Mouse (Mus musculus): ENCODE measurements around the gene P2rx4. TPM values are rescaled to one million over a fixed set of nuclear protein-coding genes. Genes with fewer than 3 reads are reported as not detected.

The P2rx4 gene
- polyA plus RNA-seq, 1 experiment from 2014 or later: 36.2 TPM

DNA sequence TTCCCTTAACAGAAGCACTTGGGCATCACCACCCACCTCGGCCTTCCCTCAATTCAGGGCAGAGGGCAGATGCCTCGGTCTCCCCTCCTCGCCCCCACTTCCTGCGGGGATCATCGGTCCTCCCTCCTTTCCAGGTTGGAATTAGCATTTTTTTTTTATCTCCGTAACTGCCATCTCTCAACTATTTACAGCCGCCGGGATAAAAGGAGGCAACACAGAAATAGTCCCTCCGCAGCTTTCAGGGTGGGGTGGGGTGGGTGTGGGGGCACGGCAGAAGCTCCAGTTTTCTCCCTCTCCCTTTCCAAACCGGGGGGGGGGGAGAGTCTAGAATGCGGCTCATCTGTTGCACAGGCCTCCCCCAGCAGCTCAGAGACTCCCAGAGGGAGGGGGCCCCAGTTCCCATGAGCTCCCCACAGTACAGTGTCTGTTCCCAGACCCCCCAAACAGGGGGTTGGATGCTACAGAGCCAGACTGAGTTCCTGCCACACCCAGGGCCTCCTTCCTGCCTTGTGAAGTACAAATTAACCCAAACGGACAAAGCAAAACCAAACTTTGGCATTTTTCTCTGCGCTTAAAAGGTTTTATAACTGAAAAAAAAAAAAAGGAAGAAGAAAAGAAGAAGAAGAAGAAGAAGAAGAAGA, 68.4 kb downstream of the P2rx4 start:
- no peak overlapping the region for H3K9ac ChIP-seq (replicated peaks)
- H3K4me2 ChIP-seq (ENCODE audit: low read depth, low read length): peak overlapping the region; percentile 47
- H3K27me3 ChIP-seq (ENCODE audit: insufficient read depth, low read length): no peaks in the 10 kb centered on the region
- peak overlapping the region; percentile 1; the same call in 1 of the 2 replicates for H3K27ac ChIP-seq (ENCODE audit: low read depth)
- H3K4me1 ChIP-seq (ENCODE audit: insufficient read depth): peaks cover 27% of the 10 kb centered on the region
- no peak for DNase-seq
- H3K36me3 ChIP-seq (replicated peaks; ENCODE audit: insufficient read depth, low read length): no peaks in the 10 kb centered on the region
- H3K4me3 ChIP-seq (ENCODE audit: low read depth, low read length): no peak overlapping the region
- 72% methylated on average over 14 of the region's 14 CpGs for WGBS (ENCODE audit: insufficient replicate concordance)
- no peak for ATAC-seq
- no peak for TF ChIP-seq CTCF (IDR thresholded peaks at IDR 0.05; ENCODE audit: low read depth)
- no peak for TF ChIP-seq EP300 (IDR thresholded peaks at IDR 0.05; ENCODE audit: low read depth)
- no peaks in the 10 kb centered on the region for H3K9me3 ChIP-seq (ENCODE audit: low read length)

DNA sequence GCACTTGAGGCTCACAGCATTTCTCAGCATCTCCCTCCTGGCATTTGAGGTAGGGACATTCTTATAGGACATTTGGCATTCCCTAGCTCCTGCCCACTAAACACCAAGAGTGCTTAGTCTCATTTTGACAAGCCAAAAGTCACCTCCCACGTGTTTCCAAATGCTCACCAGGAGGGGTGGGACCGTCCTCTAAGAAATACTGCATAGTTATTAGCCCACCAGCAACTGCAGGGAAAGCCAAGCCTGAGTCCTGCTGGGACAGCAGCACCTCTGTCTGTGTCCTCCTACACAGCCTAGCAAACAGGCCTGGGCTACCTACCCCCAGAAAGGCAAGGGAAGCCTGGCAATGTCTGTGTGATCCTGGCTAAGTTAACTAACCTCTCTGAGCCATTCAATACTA, 70.0 kb downstream of the P2rx4 start:
- Histone ChIP-seq H3K4me3 (ENCODE audit: low read depth, low read length) (no peak overlapping the region), H3K27ac (ENCODE audit: low read depth) (no peak overlapping the region), H3K9me3 (ENCODE audit: low read length) (no peaks in the 10 kb centered on the region), H3K27me3 (ENCODE audit: insufficient read depth, low read length) (no peaks in the 10 kb centered on the region), H3K4me2 (ENCODE audit: low read depth, low read length) (peak overlapping the region; percentile 97; the same call in 1 of the 2 replicates), H3K36me3 (replicated peaks; ENCODE audit: insufficient read depth, low read length) (no peaks in the 10 kb centered on the region), H3K4me1 (ENCODE audit: insufficient read depth) (peaks cover 22% of the 10 kb centered on the region), H3K9ac (replicated peaks) (no peak overlapping the region)
- TF ChIP-seq CTCF (IDR thresholded peaks at IDR 0.05; ENCODE audit: low read depth) (no peak), EP300 (IDR thresholded peaks at IDR 0.05; ENCODE audit: low read depth) (no peak)
- DNase-seq: no peak
- WGBS (ENCODE audit: insufficient replicate concordance): 59% methylated on average over 2 of the region's 2 CpGs
- no peak for ATAC-seq

DNA sequence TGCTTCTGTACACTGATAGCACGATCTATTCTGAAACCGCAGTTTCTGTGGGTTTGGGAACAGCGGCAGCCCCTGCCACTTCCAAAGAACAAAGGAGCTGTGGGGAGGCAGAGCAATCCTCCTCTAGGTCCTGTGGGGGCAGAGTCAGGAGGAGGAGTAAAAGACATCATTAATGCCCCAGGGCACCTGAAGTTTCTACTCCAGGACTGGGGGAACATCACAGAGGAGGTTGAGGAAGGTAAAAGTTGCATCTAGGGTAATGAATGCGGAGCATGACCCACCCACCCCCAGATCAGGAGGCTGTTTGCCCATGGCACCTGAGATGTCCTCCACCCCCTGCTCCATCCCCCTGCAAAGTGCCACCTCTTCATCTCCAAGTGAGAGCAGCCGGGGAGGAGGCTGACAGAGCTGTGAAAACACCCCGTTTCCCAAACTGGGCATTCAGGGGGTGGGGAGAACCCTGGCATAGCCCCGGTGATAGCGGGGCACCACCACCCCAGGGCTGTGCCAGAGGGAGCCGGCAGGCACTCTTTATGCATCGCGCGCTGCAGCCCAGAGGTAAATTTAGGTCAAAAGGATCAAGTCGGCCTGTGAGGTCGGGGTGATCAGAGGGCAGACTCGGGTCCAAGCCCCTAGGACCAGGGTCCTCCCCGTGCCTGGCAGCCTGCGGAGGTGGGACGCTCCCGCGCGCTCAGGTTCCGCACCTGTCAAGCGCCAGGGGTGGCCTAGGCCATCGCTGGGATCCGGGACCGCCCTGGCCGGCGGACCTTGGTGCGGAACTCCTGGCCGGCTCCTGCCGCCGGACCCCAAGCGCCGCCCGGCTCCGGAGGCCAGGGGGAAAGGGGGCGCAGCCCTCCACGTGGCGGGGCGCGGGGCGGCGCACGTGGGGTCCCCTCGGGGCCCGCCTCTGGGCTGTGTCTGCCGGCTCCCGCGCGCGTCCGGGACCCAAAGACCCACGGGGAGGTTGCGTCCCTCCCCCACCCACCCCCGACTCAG, 71.2 kb downstream of the P2rx4 start:
- H3K4me3 ChIP-seq (ENCODE audit: low read depth, low read length): peak overlapping the region; percentile 92
- 2% methylated on average over 38 of the region's 55 CpGs for WGBS (ENCODE audit: insufficient replicate concordance)
- TF ChIP-seq EP300 (IDR thresholded peaks at IDR 0.05; ENCODE audit: low read depth): no peak
- TF ChIP-seq CTCF (IDR thresholded peaks at IDR 0.05; ENCODE audit: low read depth): no peak
- DNase-seq (peak; percentile 57), ATAC-seq (peak; percentile 53)
- H3K27ac ChIP-seq (ENCODE audit: low read depth): peak overlapping the region; percentile 86
- peak overlapping the region; percentile 97 for H3K9ac ChIP-seq (replicated peaks)
- H3K9me3 ChIP-seq (ENCODE audit: low read length): no peaks in the 10 kb centered on the region
- no peaks in the 10 kb centered on the region for H3K36me3 ChIP-seq (replicated peaks; ENCODE audit: insufficient read depth, low read length)
- peaks cover 22% of the 10 kb centered on the region for H3K4me1 ChIP-seq (ENCODE audit: insufficient read depth)
- peak overlapping the region; percentile 97 for H3K4me2 ChIP-seq (ENCODE audit: low read depth, low read length)
- no peaks in the 10 kb centered on the region for H3K27me3 ChIP-seq (ENCODE audit: insufficient read depth, low read length)

Small RNA genes lying within 50 kb of the gene (microRNA-seq; reads per million reads assigned to microRNA genes)
- not detected for gene Mir8115

Other genes with a start within 250 kb of the P2rx4 start
- gene Atp2a2, start 205.3 kb upstream of the P2rx4 start, polyA plus RNA-seq (2015; fragmentation: Nextera tagmentation; extraction: Ambion mirVana): 13.5 and 14.8 TPM in 2 replicates
- gene Ift81, start 93.0 kb upstream of the P2rx4 start, polyA plus RNA-seq (2015; fragmentation: Nextera tagmentation; extraction: Ambion mirVana): 2.7 TPM in 2 replicates
- 1.7 and 2.1 TPM in 2 replicates for gene P2rx7, start 63.6 kb upstream of the P2rx4 start, polyA plus RNA-seq (2015; fragmentation: Nextera tagmentation; extraction: Ambion mirVana)
- gene Camkk2, start 71.9 kb downstream of the P2rx4 start, polyA plus RNA-seq (2015; fragmentation: Nextera tagmentation; extraction: Ambion mirVana): 9.7 and 10.6 TPM in 2 replicates
- 103 and 117 TPM in 2 replicates for gene Anapc5, start 113.8 kb downstream of the P2rx4 start, polyA plus RNA-seq (2015; fragmentation: Nextera tagmentation; extraction: Ambion mirVana)
- 8.0 and 8.3 TPM in 2 replicates for gene Rnf34, start 142.5 kb downstream of the P2rx4 start, polyA plus RNA-seq (2015; fragmentation: Nextera tagmentation; extraction: Ambion mirVana)